Mouse (Mus musculus) left cerebral cortex, postnatal 10 days (tissue): ENCODE data around the gene Adgrb3. TPM values are rescaled to one million over a fixed set of nuclear protein-coding genes. Genes with fewer than 3 reads are reported as not detected.
A peak's percentile ranks its signal among the peaks of the same experiment; 100 is the strongest.

Source experiments
- DNase-seq, 2 experiments: peaks; one replicate each; pipeline ENCODE4 v3.0.0; 2021 to 2022; ENCODE audit warnings: low spot score in 2 of 2, mixed read lengths in 1 of 2; ENCODE audit errors: extremely low spot score in 1 of 2
- intact Hi-C: fragments of 180-260 bp; cut with DNase I; formaldehyde crosslinking; loops from one replicate; pipeline ENCODE4 v1.15.1; 2025
- total RNA-seq, 2 experiments: library from RNA; stranded (reverse); gene quantifications; 2 replicates each; pipeline ENCODE4 v1.2.3; 2021

Gene Adgrb3
- total RNA-seq, 2 experiments from 2014 or later: 150 to 156 TPM

GRCm38 (mm10) chr1:25185909-25186308 lies 643.6 kb downstream of the Adgrb3 start:
- no peak for DNase-seq
- intact Hi-C loops: no loop called here

- intact Hi-C loops: no loop called here
- DNase-seq: no peak
Observed at GRCm38 (mm10) chr1:25181881-25182280, 647.6 kb downstream of the Adgrb3 start.

GRCm38 (mm10) chr1:25180615-25181014 lies 648.9 kb downstream of the Adgrb3 start:
- no peak for DNase-seq
- intact Hi-C loops: no loop called here

GRCm38 (mm10) chr1:25179860-25180582 lies 649.5 kb downstream of the Adgrb3 start:
- intact Hi-C loops: no loop called here
- peak in 1 of 2 experiments; percentile 18 for DNase-seq

- intact Hi-C loops: no loop called here
- DNase-seq: peak in 1 of 2 experiments; percentile 24
Observed at GRCm38 (mm10) chr1:25178347-25179130, 651.0 kb downstream of the Adgrb3 start.

- DNase-seq: no peak
- intact Hi-C loops: loop anchor here (5.0 kb wide), 1 partner anchor 60 kb away; no protein-coding TSS in a partner anchor
Observed at GRCm38 (mm10) chr1:25167120-25167519, 662.4 kb downstream of the Adgrb3 start.

GRCm38 (mm10) chr1:25166036-25166796 lies 663.3 kb downstream of the Adgrb3 start:
- peak; percentile 24 to 69 for DNase-seq
- intact Hi-C loops: loop anchor here (5.0 kb wide), 1 partner anchor 61 kb away; no protein-coding TSS in a partner anchor

GRCm38 (mm10) chr1:25163561-25163960 lies 665.9 kb downstream of the Adgrb3 start:
- intact Hi-C loops: no loop called here
- peak in 1 of 2 experiments; percentile 55 for DNase-seq

- intact Hi-C loops: no loop called here
- DNase-seq: no peak
Observed at GRCm38 (mm10) chr1:25146206-25146605, 683.3 kb downstream of the Adgrb3 start.

- no peak for DNase-seq
- intact Hi-C loops: no loop called here
Observed at GRCm38 (mm10) chr1:25132150-25132824, 697.2 kb downstream of the Adgrb3 start.

- intact Hi-C loops: no loop called here
- no peak for DNase-seq
Observed at GRCm38 (mm10) chr1:25115512-25115911, 714.0 kb downstream of the Adgrb3 start.

GRCm38 (mm10) chr1:25107500-25108101 lies 721.9 kb downstream of the Adgrb3 start:
- intact Hi-C loops: no loop called here
- DNase-seq: peak in 1 of 2 experiments; percentile 70

GRCm38 (mm10) chr1:25106679-25107078 lies 722.8 kb downstream of the Adgrb3 start:
- no peak for DNase-seq
- intact Hi-C loops: no loop called here

- peak; percentile 74 to 90 for DNase-seq
- intact Hi-C loops: no loop called here
Observed at GRCm38 (mm10) chr1:25105367-25105766, 724.1 kb downstream of the Adgrb3 start.

GRCm38 (mm10) chr1:25088010-25088719 lies 741.3 kb downstream of the Adgrb3 start:
- intact Hi-C loops: loop anchor here (10.0 kb wide), 1 partner anchor 137 kb away; no protein-coding TSS in a partner anchor
- no peak for DNase-seq

GRCm38 (mm10) chr1:25085616-25086372 lies 743.7 kb downstream of the Adgrb3 start:
- no peak for DNase-seq
- intact Hi-C loops: loop anchor here (10.0 kb wide), 1 partner anchor 139 kb away; no protein-coding TSS in a partner anchor

GRCm38 (mm10) chr1:25082377-25082776 lies 747.1 kb downstream of the Adgrb3 start:
- intact Hi-C loops: loop anchor here (10.0 kb wide), 1 partner anchor 142 kb away; no protein-coding TSS in a partner anchor
- DNase-seq: peak in 1 of 2 experiments; percentile 59
